Mouse (Mus musculus) layer of hippocampus, postnatal 10 days (tissue): ENCODE data around the gene Map1s. TPM values are rescaled to one million over a fixed set of nuclear protein-coding genes. Genes with fewer than 3 reads are reported as not detected.

ENCODE experiments used
- DNase-seq, 2 experiments: peaks; one replicate each; pipeline ENCODE4 v3.0.0; 2021; ENCODE audit warnings: low spot score in 2 of 2
- total RNA-seq, 2 experiments: library from RNA; stranded (reverse); gene quantifications; 2 replicates each; pipeline ENCODE4 v1.2.3; 2021

Gene Map1s
- total RNA-seq, 2 experiments from 2014 or later = 75.1 to 101 TPM

DNA sequence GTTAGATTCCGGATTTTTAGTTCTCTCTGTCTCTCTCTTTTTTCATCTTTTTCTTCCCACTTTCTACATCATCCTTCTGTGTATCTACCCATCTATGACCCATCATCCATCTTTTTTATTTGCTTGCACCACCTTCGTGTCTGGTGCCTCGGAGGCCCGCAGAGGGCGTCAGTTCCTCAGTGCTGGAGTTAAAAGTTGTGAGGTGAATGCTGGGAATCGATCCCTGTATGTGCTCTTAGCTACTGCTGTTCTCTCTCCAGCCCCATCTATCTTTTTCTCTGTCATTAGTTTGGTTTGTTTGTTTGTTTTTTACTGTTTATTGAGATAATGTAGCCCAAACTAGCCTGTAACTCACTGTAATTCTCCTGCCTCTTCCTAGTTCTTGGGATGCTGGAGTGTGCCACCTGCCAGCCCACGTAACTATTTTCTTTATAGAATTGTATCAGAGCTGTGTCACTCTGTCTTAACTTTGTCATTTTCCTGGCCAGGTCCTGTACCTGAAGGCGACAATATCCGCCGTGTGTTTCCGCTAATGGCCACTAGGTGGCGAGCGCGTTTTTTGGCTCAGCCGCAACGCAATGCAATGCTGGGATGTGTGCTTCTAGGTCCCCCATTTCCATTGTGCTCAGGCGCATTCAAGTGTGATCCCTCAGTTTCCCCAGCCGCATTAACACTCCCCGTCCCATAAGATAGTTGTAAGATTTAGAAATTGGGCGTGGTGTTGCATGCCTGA is 7.9 kb upstream of the Map1s start:
- peak; percentile 89 to 92 for DNase-seq

- no peak for DNase-seq
These were observed 7.0 kb upstream of the Map1s start for GRCm38 (mm10) chr8:70898661-70899198.

DNA sequence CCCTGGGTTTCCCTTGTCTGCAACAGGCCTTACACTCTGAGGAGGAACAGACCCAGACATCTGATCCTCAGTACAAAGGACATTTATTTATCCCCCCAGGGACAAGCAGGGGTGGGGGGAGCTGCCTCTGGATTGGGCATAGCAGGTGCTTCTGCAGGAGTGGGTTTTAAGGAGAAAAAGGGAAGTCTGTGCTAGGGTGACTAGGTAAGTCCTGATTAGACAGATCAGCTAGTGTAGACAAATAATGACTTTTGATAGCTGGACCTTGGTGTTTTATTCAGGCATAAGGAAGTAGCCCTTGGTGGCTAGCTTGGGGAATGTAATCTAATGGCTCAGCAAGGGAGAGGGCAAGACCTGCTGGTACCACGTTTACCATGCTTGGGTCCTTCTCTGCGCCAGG is 6.5 kb upstream of the Map1s start:
- DNase-seq = no peak

DNA sequence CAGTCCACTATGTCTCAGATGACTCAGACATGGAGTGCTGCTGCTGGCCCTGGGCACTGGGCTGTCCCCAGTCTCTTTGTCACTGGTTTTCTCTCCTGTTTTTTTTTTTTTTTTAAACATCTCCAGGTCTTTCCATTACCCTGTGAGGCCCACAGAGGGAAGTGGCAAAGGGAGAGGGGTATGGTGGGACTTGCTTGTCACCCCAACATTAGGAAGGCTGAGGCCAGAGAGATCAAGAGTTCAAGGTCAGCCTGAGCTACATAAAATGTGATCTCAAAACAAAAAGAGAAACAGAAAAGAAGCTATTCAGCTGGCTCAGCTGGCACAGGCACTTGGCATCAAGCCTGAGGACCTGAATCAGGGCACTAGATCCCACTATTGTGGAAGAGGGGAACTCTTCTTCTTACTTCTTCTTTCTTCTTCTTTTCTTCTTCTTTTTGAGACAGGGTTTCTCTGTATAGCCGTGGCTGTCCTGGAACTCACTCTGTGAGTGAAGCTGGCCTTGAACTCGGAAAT is 4.8 kb upstream of the Map1s start:
- no peak for DNase-seq

DNA sequence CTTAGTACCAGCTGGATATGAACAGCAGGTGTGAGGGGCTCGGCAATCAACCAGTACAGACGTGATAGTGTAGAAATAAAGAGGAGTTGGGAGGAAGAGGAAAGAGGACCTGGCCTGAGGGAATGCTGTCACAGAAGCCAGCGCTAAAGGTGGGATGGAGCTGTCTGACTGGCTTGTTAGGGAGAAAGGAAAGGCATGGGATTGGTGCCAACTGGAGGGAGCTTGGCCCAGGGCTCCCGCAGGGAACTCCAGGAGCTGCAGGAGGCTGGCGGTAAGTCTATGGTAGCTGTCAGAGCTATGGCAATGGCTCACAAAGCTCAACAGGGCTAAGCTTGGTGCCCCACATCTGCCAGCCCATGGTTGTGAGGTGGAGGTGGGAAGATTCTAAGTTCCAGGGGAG is 3.5 kb upstream of the Map1s start:
- no peak for DNase-seq

- DNase-seq = no peak
These were observed 2.6 kb upstream of the Map1s start for GRCm38 (mm10) chr8:70903112-70903511.

DNA sequence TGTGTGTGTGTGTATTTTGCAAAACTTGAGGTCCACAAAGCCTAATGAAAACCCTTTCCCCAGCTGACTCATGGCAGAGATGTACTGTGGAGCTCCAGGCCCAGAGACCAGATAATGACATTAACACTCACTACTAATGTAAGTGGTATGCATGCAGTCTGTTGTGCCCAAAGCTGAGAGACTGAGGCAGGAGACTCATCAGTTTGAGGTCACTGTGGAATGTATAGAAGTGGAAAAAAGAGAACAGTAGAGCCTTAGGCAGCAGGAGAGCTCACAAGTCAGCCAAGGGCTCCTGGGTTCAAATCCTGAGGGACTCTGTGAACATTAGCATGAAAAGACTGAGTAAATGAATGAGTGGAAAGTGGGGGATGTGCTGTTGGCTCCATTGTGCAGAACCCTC is 2.1 kb upstream of the Map1s start:
- no peak for DNase-seq

DNA sequence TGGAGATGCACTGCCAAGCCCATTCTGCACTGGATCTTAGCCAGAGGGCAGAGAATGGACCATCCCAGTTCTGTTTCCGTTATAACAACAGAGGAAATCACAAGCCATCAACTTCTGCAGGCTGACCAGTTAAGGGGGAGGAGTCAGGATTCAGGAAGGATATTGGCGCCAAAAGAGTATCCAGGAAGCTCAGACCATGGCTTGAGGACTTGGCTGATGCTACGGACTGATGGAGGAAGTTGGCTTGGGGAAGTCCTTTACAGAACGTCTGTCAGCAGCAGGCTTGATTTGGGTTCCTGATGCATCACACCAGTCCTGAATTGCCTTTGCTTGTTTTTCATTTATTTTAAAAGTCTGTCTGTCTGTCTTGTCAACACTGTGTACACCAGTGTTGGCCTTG is 1.2 kb upstream of the Map1s start:
- no peak for DNase-seq

GRCm38 (mm10) chr8:70905463-70905830 is 285 bp upstream of the Map1s start:
- no peak for DNase-seq

DNA sequence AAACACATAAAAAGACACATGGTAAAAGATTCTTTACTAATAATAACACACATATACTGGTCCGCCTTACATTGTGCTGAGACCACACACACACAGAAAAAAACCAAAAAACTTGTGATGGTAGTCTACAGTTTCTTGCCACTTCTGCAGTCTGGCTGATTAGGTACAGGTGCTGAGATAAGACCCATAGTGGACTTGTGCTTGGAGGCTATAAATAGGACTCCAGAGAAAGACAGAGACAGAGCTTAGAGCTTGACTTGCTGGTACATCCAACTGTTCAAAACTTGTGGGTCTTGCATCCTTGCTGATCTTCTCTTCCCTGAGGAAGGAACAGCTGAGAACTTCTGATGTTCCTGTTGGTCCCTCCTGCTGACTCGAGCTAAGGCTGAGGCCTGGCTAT is 1.8 kb downstream of the Map1s start:
- DNase-seq = no peak

- DNase-seq = no peak
These were observed 5.9 kb downstream of the Map1s start for GRCm38 (mm10) chr8:70911596-70911995.

DNA sequence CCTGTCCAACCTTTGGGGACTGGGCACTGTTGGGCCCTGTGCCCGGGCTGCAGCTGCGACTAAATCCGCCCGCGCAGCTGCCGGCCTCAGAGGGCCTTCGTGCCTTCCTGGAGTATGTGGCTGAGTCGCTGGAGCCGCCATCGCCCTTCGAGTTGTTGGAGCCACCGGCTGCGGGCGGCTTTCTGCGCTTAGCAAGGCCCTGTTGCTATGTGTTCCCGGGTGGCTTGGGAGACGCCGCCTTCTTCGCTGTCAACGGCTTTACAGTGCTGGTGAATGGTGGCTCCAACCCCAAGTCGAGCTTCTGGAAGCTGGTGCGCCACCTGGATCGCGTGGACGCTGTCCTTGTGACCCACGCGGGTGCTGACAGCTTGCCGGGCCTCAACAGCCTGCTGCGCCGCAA is 7.2 kb downstream of the Map1s start:
- DNase-seq = no peak

DNA sequence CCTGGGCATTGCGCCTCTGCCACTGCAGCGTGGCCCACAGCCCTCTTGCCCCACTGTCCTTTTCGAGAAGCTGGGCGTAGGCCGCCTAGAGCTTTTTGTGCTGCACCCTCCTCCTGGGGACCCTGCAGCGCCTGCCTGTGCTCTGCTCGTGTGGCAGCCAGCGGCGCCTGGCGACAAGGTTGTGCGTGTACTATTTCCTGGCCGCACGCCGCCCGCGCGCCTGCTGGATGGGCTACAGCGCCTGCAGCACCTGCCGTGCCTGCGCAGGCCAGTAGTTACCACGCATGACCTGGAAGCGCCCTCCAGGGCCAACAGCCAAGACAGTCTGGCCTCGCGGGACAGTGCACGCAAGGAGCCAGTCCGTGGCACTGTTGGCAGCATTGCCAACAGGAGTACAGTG is 7.8 kb downstream of the Map1s start:
- no peak for DNase-seq

GRCm38 (mm10) chr8:70914704-70915103 is 9.0 kb downstream of the Map1s start:
- DNase-seq = no peak

GRCm38 (mm10) chr8:70920049-70920922 is 14.6 kb downstream of the Map1s start:
- no peak for DNase-seq

GRCm38 (mm10) chr8:70924151-70924550 is 18.4 kb downstream of the Map1s start:
- DNase-seq = peak in 1 of 2 experiments; percentile 2

- peak; percentile 2 to 11 for DNase-seq
These were observed 20.0 kb downstream of the Map1s start for GRCm38 (mm10) chr8:70925754-70926153.

- DNase-seq = no peak
These were observed 20.7 kb downstream of the Map1s start for GRCm38 (mm10) chr8:70926396-70926795.

GRCm38 (mm10) chr8:70928096-70928495 is 22.4 kb downstream of the Map1s start:
- no peak for DNase-seq

DNA sequence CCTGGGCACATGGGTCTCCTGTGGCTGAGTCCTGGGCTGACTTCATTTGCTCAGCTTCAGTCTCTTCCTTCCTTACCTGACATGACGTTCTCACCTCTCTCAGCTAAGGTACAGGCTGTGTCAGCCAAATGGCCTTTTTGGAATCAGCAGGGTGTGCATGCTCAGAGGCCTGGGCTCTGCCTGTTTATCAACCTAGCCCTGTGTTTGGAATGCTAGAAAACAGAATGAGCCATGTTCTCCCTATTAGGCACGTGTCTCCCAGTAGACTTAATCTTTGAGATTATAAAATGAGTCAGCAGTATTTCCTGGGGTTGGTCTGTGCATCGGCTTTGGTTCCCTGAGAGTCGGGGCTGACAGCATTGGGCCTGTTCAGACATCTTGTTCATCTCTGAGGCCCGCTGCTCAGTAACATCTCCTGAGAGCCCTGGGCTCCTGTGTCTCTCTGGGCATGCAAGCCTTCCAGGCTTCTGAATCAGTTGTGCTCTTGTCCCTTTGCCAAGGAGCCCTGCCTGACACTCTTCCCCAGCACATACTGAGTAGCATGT is 23.1 kb downstream of the Map1s start:
- peak in 1 of 2 experiments; percentile 8 for DNase-seq

GRCm38 (mm10) chr8:70931731-70932130 is 26.0 kb downstream of the Map1s start:
- DNase-seq = no peak

DNA sequence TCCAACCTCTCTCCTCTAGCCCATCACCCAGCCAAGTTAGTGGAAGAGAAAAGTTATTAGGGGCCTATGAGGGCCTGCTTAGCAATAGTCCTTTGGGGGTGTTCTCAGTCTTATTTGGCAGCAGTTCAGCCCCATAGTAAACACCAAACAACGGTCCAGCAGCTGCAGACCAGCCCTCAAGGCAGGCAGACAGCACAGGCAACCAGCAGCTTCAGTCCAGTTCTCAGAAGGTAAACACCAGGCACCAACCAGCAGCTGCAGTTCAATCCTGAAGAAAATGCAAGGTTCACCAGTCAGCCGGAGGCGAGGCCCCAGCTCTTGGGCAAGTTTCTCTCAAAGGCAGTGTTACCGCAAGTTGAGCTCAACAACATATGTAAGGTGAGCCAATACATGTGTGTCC is 27.3 kb downstream of the Map1s start:
- DNase-seq = no peak
